Mouse (Mus musculus) testis, adult 2 months (tissue): ENCODE data around the gene Prpf40b.

Experiments used
- CTCF ChIP-seq: fragments of 200-500 bp; IDR thresholded peaks from 2 replicates; pipeline ENCODE4 v1.5.1; 2012; ENCODE audit warnings: low read depth, mild to moderate bottlenecking, inconsistent platforms, low read length, moderate library complexity; ENCODE audit not compliant: control insufficient read depth, insufficient read depth, insufficient replicate concordance
- POLR2A ChIP-seq: fragments of 200-500 bp; IDR thresholded peaks from 2 replicates; pipeline ENCODE4 v1.6.1; 2012; ENCODE audit warnings: low read depth, mild to moderate bottlenecking, inconsistent platforms, low read length, moderate library complexity; ENCODE audit not compliant: control insufficient read depth

- TF ChIP-seq CTCF (no peak), POLR2A (no peak)
These were observed 30.5 kb upstream of the Prpf40b start for GRCm38 (mm10) chr15:99264363-99264762.
